Mouse (Mus musculus) erythroblast, adult 5-6 weeks (primary cell): ENCODE data around the gene Mrpl45. TPM values are rescaled to one million over a fixed set of nuclear protein-coding genes. Genes with fewer than 3 reads are reported as not detected.

Experiments
- ATAC-seq: replicated peaks from 2 replicates; pipeline ENCODE4 v1.8.0; 2016; ENCODE audit warnings: moderate number of reproducible peaks, mild to moderate bottlenecking, moderate TSS enrichment, inconsistent platforms; ENCODE audit not compliant: poor library complexity, low FRiP score, severe bottlenecking
- total RNA-seq, 2 experiments: library from RNA; stranded (forward) in 1 of 2; stranded (reverse) in 1 of 2; fragments of 150-400 nt in 1 of 2; fragments of 200-764, 138-1000 nt in 1 of 2; gene quantifications; 2 replicates each; pipeline versions ENCODE4 v1.2.3 to v1.2.4; 2015 to 2017; ENCODE audit warnings: low replicate concordance in 2 of 2

Gene Mrpl45
- total RNA-seq, 2 experiments from 2014 or later = 3.7 to 7.3 TPM

GRCm38 (mm10) chr11:97355247-97355646 is 39.7 kb downstream of the Mrpl45 start:
- no peak for ATAC-seq

GRCm38 (mm10) chr11:97357663-97358062 is 42.1 kb downstream of the Mrpl45 start:
- ATAC-seq = peak; percentile 47; the same call in 1 of the 2 replicates

DNA sequence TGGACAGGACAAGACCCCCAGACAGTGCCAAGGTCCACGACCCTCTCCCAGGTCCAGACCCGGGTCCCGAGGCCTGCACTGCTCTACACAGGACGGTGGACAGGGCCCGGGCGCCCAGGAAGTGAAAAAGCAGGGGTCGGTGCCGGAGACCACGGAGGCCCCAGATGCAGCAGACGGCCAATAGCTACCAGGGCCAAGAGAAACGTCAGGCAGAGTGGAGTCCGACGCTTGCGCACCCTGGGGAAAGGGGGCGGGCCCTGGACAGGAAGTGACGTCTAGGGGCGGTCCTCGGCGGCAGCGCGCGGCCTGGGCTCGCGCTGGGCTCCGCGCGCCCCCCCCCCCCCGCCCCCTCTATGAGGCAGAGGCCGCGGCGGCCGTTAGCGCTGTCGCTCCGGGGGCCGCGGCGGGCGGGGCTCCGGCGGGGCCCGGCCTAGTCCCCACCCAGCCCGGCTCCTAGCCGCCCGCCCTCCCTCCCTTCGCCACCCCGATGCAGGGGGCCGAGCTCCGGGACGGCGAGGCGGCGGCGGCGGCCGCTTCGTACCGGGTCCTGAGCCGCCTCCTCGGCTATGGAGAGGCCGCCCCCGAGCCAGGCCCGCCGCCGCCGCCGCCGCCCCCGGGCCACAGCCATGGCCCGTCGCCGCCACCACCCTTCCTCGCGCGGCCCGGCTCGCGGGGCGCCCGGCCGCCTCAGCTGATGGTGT is 46.6 kb downstream of the Mrpl45 start, which contains the start of gene Socs7:
Socs7 (plus strand) TSS at position 604 of the 701 bp plus-strand sequence.
- ATAC-seq = peak; percentile 88

DNA sequence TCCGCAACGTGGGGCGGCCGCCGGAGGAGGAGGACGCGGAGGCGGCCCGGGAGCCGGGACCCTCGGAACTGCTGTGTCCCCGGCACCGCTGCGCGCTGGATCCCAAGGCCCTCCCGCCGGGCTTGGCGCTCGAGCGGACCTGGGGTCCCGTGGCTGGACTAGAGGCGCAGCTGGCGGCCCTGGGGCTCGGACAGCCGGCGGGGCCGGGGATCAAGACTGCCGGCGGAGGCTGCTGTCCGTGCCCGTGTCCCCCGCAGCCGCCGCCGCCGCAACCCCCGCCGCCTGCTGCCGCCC is 47.1 kb downstream of the Mrpl45 start:
- ATAC-seq = no peak

GRCm38 (mm10) chr11:97362943-97363643 is 47.6 kb downstream of the Mrpl45 start:
- peak; percentile 37 for ATAC-seq

GRCm38 (mm10) chr11:97363644-97363995 is 48.1 kb downstream of the Mrpl45 start:
- peak; percentile 30 for ATAC-seq

- no peak for ATAC-seq
These were observed 50.0 kb downstream of the Mrpl45 start for GRCm38 (mm10) chr11:97365556-97365955.

DNA sequence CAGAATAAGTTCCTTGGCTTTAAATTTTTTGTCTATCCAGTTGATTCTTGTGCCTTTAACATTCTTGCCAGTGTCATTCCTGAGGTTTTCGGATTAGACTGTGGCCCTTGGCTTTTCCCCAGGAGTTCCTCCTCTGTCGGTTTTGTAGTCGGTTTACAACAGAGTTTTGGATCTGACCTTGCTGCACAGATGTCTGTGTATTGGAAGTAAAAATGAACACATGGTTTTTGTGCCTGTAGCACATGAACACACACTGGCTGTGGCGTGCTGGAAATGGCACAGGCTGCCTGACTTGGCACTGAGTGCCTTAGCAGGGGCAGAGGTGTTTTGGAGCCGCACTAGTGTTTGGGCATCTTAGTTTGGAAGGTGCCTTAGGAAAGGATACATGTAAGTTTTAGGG is 53.0 kb downstream of the Mrpl45 start:
- no peak for ATAC-seq

- ATAC-seq = no peak
These were observed 55.0 kb downstream of the Mrpl45 start for GRCm38 (mm10) chr11:97370329-97371091.

DNA sequence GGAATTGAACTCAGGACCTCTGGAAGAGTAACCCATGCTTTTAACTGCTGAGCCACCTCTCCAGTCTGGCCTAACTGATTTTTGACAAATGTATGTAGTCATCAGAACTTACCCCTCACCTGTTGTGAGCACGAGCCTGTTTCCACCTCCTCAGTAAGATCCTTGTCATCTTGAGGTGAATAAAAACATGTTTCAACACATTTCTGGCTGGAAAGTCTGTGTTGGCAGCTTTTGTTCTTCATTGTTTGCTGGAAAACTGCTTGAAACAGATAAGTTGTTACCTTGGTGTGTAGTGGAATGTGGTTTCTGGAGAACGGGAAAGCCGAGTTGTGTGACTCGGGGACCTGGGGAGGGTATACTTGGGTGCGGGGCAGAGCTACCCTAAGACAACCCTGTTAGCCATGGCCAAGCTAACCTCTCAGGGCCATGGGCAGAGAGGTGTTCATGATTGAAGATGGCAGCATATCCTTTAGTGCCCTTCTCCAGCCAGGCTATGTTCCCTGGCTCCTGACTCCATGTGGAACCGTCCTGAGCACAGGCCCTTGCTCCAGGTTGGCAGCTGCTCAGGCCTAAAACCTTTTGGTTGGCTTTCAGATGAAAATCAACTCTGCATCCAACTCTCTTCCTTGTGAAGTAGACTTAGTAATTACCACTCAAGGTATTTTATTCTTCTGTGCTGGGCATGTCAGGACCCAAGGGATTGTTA is 56.8 kb downstream of the Mrpl45 start:
- no peak for ATAC-seq

- ATAC-seq = no peak
These were observed 57.9 kb downstream of the Mrpl45 start for GRCm38 (mm10) chr11:97373402-97373801.

Other genes starting within 250 kb of the Mrpl45 start
- not detected in 2 replicates for gene Tbx21, start 200.4 kb upstream of the Mrpl45 start, total RNA-seq (2015; ENCODE audit: low replicate concordance)
- not detected in 2 replicates for gene Tbx21, start 200.4 kb upstream of the Mrpl45 start, total RNA-seq (2017; ENCODE audit: low replicate concordance)
- gene Tbkbp1, start 164.2 kb upstream of the Mrpl45 start, total RNA-seq (2015; ENCODE audit: low replicate concordance) = 0.96 and 2.7 TPM in 2 replicates
- gene Tbkbp1, start 164.2 kb upstream of the Mrpl45 start, total RNA-seq (2017; ENCODE audit: low replicate concordance) = 0.70 and 6.3 TPM in 2 replicates
- gene Kpnb1, start 127.8 kb upstream of the Mrpl45 start, total RNA-seq (2015; ENCODE audit: low replicate concordance) = 30.6 and 42.6 TPM in 2 replicates
- gene Kpnb1, start 127.8 kb upstream of the Mrpl45 start, total RNA-seq (2017; ENCODE audit: low replicate concordance) = 102 and 119 TPM in 2 replicates
- 18.1 and 21.7 TPM in 2 replicates for gene Npepps, start 35.1 kb upstream of the Mrpl45 start, total RNA-seq (2015; ENCODE audit: low replicate concordance)
- 7.2 and 21.7 TPM in 2 replicates for gene Npepps, start 35.1 kb upstream of the Mrpl45 start, total RNA-seq (2017; ENCODE audit: low replicate concordance)
- not detected in 2 replicates for gene Gpr179, start 36.4 kb downstream of the Mrpl45 start, total RNA-seq (2015; ENCODE audit: low replicate concordance)
- gene Gpr179, start 36.4 kb downstream of the Mrpl45 start, total RNA-seq (2017; ENCODE audit: low replicate concordance) = not detected in 2 replicates
- gene Socs7, start 46.8 kb downstream of the Mrpl45 start, total RNA-seq (2015; ENCODE audit: low replicate concordance) = 1.0 and 3.1 TPM in 2 replicates
- gene Socs7, start 46.8 kb downstream of the Mrpl45 start, total RNA-seq (2017; ENCODE audit: low replicate concordance) = 2.0 and 3.1 TPM in 2 replicates
- gene Arhgap23, start 99.8 kb downstream of the Mrpl45 start, total RNA-seq (2015; ENCODE audit: low replicate concordance) = 21.3 and 21.9 TPM in 2 replicates
- 25.6 and 30.2 TPM in 2 replicates for gene Arhgap23, start 99.8 kb downstream of the Mrpl45 start, total RNA-seq (2017; ENCODE audit: low replicate concordance)
- gene 4933428G20Rik, start 184.6 kb downstream of the Mrpl45 start, total RNA-seq (2015; ENCODE audit: low replicate concordance) = not detected in 2 replicates
- not detected in 2 replicates for gene 4933428G20Rik, start 184.6 kb downstream of the Mrpl45 start, total RNA-seq (2017; ENCODE audit: low replicate concordance)